Mouse (Mus musculus): Measurements from ENCODE around the gene Gna13.

The Gna13 gene

DNA sequence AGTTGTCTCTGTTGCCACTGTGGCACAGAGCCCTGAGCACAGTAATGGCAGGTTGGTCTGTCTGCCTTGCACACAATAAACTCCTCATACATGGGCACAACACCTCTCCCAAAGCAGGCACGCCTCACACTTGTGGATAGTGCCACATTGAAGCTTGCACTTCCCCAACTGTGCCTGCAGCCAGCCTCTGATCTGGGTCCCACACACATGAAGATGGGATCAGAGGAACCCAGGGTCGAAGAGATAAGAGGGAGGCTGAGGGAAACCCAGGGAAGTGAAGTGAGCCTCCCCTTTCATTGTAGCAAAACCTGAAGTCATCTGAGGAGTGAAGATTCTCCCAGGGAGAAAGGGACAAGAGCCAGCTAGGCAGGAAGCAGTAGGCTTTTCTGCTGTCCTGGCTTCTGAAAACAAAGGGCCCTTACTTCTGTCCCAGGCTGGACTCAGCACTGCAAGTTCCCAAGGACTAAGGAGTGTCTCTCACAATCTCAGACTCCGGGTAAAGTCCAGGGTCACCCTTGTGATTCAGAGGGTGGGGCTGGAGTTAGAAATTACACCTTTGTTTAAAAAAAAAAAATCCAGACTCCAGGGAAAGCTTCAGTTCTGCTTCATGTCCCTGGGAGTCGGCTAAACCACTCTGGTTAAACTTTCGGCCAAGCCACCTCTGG, 12.8 kb upstream of the Gna13 start:
- DNase-seq (ENCODE audit: low spot score), result no peak

DNA sequence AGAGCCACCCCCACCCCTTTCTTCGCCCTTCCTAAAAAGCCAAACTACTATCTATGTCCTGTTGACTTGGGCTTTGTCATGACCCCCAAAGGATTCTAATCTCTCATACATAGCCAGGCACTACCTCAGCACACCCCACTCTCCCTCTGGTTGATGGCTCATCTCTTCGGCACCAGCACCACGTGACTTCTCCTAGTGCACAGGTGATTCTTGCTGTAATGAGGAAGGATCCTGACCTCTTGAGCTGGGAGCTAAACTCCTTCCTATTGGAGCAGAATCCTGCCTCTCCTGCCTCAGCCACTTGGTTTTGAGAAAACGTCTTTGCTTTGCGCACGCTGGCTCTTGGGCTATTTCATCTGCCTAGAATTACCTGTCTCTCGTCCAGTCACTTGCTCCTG, 12.3 kb upstream of the Gna13 start:
- no peak for DNase-seq (ENCODE audit: low spot score)

DNA sequence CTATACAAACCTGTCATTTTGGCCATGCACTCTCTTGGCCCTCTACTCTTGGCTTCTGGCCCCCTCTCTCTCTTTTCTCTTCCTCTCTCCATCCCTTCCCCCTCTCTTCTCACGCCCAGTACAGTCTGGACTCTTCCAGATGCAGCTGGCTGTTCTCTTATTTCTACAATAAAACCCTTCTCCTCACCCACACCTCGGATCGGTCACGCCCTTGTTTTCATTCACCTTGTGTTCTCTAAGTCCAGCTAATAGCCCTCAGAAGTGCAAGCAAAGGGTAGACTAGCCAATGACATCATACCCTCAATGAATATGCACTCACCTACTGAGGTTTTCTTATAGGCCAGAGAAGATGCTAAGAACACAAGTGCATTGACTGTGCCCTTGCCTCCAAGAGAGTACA, 11.1 kb upstream of the Gna13 start:
- DNase-seq (ENCODE audit: low spot score), result no peak

DNA sequence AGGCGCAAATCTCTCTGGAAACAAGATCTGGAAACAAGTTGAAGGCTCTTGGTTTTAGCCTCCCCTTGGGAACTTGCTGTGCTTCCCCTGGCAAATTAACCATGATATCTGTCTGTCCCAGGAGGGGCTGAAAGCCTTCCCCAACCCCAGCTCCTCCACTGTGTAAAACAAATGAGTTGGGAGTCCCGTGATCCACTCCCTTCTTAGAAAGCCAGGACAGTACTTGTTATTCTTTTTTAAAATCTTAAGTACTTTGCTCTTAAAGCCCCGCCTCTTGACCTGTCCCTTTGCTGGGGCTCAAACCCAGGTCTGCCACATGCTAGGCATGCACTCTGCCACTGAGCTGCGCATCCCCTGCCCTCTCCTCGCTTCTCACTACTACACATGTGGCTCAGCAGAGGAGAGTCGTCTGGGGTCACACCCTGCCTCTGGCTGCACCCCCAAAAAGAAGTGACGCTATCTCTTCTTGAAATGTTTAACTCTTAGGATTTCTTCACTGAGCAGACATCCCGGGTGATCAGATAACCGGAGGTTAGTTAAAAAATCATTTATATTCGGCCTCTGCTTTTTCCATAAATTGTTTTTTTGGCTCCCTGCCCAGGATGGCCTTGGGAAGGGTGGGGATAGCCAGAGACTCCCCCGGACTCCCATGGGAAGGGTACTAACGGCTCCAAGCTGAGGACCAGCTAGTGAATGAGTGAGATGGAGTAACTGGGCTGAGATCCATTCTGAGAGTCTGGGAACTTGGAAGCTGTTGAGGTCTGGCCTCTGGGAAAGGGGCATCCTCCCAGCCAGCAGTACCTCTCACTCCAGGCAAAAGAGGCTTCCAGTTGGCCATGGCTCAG, 9.0 kb upstream of the Gna13 start:
- DNase-seq (ENCODE audit: low spot score), result no peak

DNA sequence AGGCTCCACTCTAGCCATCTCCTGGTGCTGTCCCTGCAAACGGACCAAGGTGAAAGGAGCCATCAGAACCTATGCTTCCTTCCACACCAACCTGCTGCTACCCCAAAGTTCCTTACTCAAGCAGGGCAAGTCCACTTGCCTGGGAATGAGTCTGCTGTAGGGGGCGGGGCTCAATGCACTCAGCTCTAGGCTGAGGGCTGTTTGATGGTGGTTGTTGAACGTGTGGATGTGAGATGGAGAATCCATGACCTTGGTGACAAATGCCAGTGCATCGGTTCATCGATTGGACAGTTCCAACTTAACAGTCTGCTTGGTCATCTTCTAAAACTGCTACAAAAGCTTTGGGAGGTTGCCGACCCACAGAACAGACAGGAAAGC, 8.4 kb upstream of the Gna13 start:
- no peak for DNase-seq (ENCODE audit: low spot score)

DNA sequence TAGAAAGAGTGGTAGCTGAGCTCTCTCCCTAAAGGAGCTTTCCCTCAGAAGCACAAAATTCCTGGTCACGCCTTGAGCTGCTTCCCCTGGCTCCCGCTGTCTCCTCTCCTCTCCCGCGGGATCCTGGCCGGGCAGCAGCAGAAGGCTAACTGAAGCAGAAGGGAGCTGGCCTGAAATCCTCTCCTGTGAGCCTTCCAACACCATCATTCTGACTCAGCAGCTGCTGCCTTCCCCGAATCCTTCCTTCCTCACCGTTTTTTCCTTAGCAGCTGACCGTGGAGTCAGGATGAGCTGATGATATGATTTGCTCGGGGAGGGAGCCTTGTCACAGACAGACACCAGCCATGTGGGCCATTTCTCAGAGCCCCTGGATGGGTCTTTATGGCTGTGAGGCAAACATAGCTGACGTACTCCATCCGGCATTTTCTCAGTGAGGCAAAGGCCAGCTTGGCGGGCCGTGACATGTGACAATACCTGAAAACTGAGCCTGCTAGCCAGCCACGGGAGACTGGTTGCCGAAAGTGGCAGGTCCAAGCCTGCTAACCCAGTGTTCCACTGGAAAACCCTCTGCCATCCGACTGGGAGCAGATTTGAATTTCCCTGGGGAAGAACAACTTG, 6.8 kb upstream of the Gna13 start:
- no peak for DNase-seq (ENCODE audit: low spot score)

DNA sequence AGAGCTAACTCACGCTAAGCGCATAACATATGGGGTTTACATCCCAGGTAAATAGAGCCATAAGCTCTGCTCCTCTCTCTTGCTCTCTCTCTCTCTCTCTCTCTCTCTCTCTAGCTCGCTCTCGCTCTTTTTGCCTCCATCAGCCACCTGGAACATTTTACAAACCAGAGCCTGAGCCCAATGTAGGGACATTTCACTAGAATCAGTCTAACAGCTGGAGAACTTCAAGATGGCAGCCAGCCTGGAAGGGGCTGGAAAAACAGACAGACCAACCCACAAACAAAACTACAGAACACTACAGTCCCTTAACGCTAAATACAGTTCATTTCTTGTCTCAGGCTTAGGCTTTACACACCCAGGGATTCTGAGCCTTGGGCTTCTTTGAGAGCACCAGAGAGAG, 5.5 kb upstream of the Gna13 start:
- DNase-seq (ENCODE audit: low spot score), result no peak

DNA sequence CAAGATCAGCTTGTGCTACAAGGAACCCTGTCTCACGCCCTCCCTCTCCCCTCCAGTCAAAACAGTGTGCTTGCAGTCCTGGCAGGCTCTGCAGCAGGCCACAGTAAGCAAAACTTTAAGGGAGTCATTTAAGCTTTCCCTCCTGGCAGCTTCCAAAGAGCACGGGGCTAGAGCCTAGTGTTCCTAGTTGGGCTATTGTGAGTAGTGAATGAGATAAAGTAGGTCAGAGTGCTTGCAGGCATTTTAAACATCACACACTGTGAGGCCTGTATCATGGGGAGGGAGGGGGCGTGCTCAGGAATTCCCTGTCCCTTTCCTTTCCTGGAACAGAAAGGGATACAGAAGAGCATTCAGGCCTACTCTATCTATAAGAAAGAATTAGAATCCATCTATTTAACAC, 4.1 kb upstream of the Gna13 start:
- peak; percentile 37 for DNase-seq (ENCODE audit: low spot score)

DNA sequence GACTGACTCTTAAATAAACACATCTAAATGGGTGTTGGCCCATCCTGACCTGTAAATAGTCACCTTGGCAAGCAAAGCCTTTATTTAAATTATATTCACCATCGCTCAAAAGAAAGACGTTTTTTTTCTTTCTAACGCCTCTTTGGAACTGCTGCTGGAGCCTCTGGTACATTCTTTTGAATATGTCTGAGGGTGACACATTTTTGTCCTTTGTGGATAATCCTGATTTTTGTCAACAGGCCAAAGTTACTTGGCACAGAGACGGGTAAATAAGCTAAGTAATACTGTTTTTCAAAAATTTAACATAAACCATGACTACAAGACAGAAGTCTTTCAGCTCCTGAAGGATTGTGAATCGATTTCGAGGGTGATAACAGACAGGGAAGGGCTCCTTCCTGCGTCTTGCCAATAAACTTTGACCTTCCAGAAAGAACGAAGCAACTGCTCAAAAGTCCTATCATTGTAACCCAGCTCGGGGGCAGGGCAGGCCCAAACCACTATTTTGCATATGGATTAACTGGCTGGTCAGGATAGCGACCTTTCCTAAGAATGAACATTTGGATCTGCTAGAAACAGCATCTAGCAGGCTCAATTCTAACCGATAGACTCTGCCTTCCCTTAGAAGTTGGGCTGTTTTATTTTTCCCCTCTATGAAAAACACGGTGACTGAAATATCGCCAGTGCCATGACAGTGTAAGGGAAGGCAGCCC, 3.4 kb upstream of the Gna13 start:
- DNase-seq (ENCODE audit: low spot score), result no peak

DNA sequence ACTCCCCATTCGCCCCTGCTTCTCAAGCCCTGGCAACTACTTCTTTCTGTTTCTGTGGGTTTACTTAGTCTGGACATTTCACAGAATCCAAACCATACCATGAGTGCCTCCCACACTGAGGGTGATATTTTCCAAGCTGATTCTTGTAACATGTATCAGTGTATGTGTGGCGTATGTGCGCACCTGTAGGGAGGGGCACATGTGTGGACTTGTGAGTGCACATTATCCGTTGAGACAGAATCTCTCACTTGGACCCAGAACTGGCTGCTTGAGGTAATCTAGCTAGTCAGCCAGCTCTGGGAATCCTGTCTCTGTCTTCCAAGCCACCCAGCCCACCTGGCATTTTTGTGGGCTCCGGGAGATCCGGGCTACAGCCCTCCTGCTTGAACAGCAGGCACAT, 2.5 kb upstream of the Gna13 start:
- DNase-seq (ENCODE audit: low spot score), result no peak

DNA sequence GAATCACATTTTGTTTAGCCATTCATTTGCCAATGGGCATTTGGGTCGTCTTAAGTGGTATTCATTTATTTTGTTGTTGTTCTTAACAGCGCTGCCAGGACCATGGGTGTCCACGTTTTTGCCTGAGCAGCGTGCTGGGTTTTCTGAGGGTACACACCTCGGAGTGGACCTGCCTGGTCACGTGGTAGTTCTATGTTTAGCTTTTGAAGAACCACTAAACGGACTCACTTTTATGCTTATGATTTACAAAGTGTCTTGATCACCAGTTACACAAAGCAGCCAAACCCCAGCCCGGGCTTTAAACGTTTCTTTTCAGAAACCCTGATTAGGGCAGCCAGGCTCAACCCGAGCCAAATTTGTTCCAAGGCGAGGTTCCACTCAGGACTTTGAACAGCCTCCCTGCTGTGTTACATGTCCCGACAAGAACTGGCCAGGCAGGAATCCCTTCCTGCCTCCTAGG, 2.0 kb upstream of the Gna13 start:
- no peak for DNase-seq (ENCODE audit: low spot score)

DNA sequence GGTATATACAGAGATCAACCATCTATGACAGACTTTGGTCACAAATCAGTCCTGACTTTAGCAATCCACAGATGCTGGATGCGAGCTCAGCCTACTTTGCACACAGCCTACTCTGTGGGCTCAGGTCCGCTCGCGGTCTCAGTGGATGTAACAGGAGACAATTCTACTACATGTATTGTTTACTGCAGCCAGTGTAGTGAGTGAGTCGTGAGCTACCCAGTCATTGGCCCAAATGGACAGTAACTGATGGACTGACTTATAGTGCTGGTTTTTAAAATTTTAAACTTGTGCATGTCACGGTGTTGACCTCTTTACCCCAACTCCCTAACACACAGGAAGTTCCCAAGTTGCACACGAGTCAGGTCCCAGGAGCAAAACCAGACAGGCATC, 1.4 kb upstream of the Gna13 start:
- no peak for DNase-seq (ENCODE audit: low spot score)

DNA sequence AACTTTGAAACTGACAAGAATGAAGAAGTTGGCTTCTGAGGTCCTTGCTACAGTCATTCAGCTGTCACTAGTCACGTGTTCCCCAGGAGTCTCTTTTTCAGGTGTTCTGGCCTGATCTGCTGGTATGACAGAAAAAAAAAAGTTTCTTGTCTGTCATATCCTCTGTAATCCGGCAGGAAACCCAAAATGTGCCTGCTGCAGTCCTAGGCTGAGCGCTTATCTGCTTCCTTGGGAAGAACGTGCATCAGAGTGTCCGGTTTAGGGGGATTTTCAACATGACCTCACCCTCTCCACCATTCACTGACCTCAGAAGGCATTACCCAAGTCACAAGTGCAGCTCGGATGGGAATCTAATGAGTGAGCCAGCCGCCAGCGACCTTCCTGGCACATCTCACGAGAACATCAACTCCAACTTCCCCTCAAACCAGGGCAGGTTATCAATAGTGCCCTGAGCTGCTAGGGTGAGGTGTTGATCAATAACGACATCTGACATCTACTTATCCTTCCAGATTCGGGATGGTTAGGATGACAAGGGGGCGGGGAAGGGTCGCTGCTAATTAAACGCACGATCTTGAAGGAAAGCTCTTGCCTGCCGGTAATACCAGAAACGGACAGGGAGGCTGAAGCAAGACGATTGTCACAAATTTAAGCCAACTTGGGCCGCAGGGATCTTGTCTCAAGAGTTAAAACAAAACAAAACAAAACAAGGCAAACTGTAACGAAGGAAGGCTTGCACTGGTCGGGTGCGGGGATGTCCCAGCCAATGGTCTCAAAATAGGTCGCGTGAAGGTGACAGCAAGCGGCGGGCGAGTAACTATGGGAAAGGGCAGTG, 784 bp upstream of the Gna13 start:
- peak; percentile 65 for DNase-seq (ENCODE audit: low spot score)

DNA sequence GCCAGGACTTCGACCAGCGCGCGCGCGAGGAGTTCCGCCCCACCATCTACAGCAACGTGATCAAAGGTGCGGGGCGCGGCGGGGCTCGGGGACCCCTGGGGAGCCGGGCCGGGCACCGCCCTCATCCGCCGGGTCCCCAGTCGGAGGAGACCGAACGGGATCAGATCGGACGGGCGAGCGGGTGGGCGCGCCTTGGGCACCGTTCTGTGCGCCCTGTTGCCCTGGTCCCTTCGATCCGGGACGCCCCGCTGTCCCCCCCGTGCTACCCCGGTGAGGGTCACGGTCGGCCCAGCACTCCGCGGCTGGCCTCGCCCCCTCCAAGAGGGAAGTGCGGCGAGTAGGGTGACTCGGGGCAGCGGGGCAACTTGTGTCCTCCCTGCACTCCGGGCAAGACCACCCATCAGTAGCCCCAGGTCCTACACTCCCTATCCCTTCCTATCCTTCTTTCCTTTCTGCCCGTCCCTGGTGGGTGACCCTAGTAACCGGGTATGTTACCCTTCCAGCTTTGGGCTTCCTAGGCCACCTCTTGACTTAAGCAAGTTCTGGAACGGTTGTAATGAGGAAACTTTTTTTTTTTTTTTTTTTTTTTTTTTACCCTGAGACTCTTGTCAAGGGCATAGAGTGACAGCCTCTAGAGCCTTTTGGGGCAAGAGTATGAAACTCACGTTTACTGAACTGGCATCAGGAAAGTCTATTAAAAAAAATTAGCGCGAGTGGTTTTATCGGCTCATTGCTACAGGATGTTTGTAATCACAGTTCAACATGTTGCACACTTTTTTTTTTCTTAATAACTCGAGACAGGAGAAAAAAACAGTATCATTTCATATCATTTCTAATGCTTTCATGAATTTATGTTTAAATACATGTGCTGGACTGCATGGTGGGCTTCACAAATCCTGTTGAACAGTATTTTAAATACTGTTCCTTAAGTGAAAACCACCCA, 831 bp downstream of the Gna13 start:
- DNase-seq (ENCODE audit: low spot score), result peak; percentile 45

DNA sequence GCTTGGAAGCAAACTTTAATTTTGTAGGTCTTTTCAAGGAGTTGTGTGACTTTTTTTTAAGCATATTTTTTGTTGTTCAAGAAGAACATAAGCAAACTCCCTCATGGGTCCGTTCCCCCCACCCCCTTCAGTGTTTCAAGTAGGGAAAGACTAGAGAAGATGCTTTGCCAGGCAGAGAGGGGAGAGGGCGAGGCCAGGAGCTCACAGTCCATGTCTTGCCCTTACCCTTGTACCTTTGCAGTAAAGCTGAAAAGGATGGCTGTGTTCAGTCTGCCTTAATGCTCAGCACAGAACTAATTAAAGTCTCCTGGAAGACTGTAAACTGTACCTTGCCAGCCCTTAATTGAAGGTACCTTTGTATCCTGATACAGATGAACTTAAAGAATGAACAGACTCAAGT, 1.7 kb downstream of the Gna13 start:
- no peak for DNase-seq (ENCODE audit: low spot score)

DNA sequence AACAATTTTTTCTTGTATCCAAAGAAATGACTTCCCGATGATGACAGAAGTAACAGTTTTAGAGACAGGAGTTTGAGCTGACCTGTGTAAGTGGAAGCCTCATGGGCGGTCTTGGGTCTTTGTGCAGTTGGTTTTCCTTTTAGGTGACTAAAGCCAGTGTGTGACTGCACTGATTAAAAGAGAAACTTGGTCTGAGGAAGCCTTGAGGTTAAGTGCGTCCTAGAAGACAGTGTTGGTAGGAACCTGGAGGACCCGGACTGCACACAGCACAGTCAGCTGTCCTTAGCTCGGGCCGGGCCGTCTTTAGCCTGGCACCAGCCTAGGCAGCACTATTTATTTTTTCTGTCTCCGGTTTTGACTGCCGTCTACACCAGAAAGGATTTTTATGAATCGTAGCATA, 2.2 kb downstream of the Gna13 start:
- no peak for DNase-seq (ENCODE audit: low spot score)

DNA sequence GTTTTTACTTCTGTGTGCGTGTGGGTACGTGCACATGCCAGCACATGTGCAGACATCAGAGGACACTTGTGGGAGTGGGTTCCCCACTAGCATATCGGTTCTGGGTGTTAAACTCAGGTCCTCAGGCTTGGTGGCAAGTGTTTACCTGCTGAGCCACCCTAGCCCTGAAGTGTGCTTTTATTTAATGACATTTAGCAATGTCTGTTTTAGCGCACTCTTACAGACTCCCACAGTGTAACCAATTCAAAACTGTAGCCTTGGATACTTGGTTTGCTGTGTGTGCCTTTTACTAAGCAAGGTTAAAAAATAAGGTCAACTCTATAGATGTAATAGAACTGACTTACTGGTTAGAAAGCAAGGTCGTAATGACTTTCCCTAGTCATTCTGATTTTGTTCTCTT, 3.2 kb downstream of the Gna13 start:
- DNase-seq (ENCODE audit: low spot score), result no peak

DNA sequence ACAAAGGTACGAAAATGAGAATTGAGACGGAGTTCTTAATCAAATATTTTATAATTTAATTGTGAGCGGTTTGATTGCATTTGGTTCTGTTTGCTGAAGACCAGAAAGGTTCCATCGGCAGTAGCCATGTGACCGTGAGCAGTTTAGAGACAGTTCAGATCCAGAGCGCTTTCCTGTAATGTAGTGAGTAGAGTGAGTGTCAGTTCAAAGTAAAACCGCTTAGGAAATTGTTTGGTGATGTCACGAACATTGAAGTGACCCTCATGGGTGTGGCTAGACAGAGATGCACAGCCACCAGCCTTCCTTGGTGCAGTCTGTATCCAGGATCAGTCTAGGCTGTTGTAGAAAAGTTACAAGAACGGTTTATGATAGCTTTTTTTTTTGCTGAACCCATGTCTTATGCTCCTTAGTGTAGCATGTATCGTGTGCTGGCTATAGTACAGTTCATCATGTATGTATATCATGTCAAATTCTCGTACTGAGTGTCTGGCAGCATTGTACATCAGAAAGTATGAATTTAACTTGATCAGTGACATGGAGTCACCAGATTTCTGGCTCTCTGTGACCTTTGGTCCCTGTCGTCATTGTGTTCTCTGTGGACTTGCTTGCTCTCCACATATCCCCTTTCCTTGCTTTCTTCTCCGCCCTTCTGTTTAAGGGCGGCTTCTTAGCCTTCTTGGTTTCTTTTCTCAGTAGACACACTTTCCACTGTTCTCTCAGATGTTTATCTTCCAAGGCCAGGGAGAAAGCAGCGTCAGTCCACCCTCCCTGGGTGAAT, 4.4 kb downstream of the Gna13 start:
- DNase-seq (ENCODE audit: low spot score), result no peak

DNA sequence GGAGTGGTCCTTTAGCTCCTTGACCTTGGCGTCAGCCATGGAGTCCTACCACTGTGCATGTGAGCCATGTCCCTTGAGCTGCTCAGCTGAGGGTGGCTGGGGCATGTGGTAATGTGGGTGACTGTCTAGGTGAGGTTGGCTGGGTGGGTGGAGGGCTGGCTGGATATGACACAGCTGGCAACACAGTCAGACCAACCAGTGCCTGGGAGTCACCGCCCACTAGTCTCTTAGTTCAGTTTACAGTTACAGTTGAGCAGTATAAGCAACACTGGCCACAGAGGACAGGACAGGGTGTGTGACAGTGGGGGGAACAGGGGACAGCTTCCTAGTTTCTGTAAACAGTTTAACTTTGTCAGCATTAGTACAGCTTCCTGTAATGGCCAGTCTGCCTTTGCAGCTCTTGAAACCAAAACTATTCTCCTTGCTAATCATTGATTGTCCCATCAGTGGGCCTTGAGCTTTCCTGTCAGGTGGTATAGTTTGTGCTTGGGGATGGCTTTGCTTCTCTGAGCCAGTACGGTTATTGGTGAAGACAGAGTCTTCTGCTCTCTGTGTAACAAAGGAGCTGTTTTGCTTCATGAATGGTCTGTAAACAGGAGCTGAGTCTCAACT, 6.5 kb downstream of the Gna13 start:
- DNase-seq (ENCODE audit: low spot score), result no peak

All from embryo, embryonic 10 days (tissue).